Mouse (Mus musculus): ENCODE data around the gene Qsox1. TPM values are rescaled to one million over a fixed set of nuclear protein-coding genes. Genes with fewer than 3 reads are reported as not detected.
A peak's percentile ranks its signal among the peaks of the same experiment; 100 is the strongest.

Gene Qsox1
- polyA plus RNA-seq, 1 experiment from 2014 or later: 94.7 TPM

DNA sequence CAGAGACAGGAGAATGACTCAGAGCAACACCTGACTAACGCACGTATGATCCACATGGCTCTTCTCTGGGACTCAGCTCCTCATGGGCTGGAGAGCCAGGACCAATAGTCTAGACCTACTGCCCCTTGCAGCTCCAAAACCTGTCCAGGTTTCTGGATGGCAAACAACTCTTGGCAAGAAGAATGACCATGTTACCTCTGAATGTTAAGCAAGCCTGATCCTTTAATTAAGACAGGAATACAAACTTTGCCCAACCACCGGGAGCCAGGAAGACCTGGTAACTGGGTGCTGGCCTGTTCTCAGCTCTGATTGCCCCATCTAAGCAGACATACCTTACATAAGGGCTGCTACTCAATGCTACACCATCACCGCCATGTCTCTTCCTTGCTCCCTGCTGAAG lies 4.4 kb downstream of the Qsox1 start:
- H3K27ac ChIP-seq (ENCODE audit: low read length): no peak overlapping the region
- WGBS: 91% methylated on average over 4 of the region's 4 CpGs
- H3K9me3 ChIP-seq (replicated peaks; ENCODE audit: control insufficient read depth, low read length): no peaks in the 10 kb centered on the region
- peaks cover 21% of the 10 kb centered on the region for H3K4me1 ChIP-seq (ENCODE audit: control insufficient read depth, insufficient read depth, low read length)
- peaks cover 4% of the 10 kb centered on the region; the same call in 1 of the 2 replicates for H3K36me3 ChIP-seq (ENCODE audit: control insufficient read depth, insufficient read depth, low read length)
- no peak overlapping the region for H3K9ac ChIP-seq (ENCODE audit: low read length)
- H3K4me2 ChIP-seq (ENCODE audit: low read depth, low read length): no peak overlapping the region
- no peak for ATAC-seq (ENCODE audit: insufficient read depth, low FRiP score)
- H3K27me3 ChIP-seq (ENCODE audit: control insufficient read depth, insufficient read depth, low read length): no peaks in the 10 kb centered on the region
- no peak overlapping the region for H3K4me3 ChIP-seq (replicated peaks; ENCODE audit: low read length)

- peaks cover 10% of the 10 kb centered on the region for H3K4me1 ChIP-seq (ENCODE audit: control insufficient read depth, insufficient read depth, low read length)
- 82% methylated on average over 9 of the region's 9 CpGs for WGBS
- H3K4me2 ChIP-seq (ENCODE audit: low read depth, low read length): no peak overlapping the region
- peaks cover 8% of the 10 kb centered on the region; the same call in 1 of the 2 replicates for H3K36me3 ChIP-seq (ENCODE audit: control insufficient read depth, insufficient read depth, low read length)
- H3K9ac ChIP-seq (ENCODE audit: low read length): no peak overlapping the region
- H3K4me3 ChIP-seq (replicated peaks; ENCODE audit: low read length): no peak overlapping the region
- ATAC-seq (ENCODE audit: insufficient read depth, low FRiP score): no peak
- H3K27ac ChIP-seq (ENCODE audit: low read length): no peak overlapping the region
- H3K9me3 ChIP-seq (replicated peaks; ENCODE audit: control insufficient read depth, low read length): no peaks in the 10 kb centered on the region
- H3K27me3 ChIP-seq (ENCODE audit: control insufficient read depth, insufficient read depth, low read length): no peaks in the 10 kb centered on the region
These were observed 7.1 kb downstream of the Qsox1 start for GRCm38 (mm10) chr1:155805607-155806006.

GRCm38 (mm10) chr1:155801014-155801991 lies 11.4 kb downstream of the Qsox1 start:
- Histone ChIP-seq H3K4me2 (ENCODE audit: low read depth, low read length) (no peak overlapping the region), H3K9ac (ENCODE audit: low read length) (no peak overlapping the region), H3K36me3 (ENCODE audit: control insufficient read depth, insufficient read depth, low read length) (peaks cover 14% of the 10 kb centered on the region; the same call in 1 of the 2 replicates), H3K4me3 (replicated peaks; ENCODE audit: low read length) (no peak overlapping the region), H3K9me3 (replicated peaks; ENCODE audit: control insufficient read depth, low read length) (no peaks in the 10 kb centered on the region), H3K27ac (ENCODE audit: low read length) (peak overlapping the region; percentile 74; the same call in 1 of the 2 replicates), H3K27me3 (ENCODE audit: control insufficient read depth, insufficient read depth, low read length) (no peaks in the 10 kb centered on the region), H3K4me1 (ENCODE audit: control insufficient read depth, insufficient read depth, low read length) (no peaks in the 10 kb centered on the region)
- 59% methylated on average over 11 of the region's 11 CpGs for WGBS
- peak; percentile 88 for ATAC-seq (ENCODE audit: insufficient read depth, low FRiP score)

DNA sequence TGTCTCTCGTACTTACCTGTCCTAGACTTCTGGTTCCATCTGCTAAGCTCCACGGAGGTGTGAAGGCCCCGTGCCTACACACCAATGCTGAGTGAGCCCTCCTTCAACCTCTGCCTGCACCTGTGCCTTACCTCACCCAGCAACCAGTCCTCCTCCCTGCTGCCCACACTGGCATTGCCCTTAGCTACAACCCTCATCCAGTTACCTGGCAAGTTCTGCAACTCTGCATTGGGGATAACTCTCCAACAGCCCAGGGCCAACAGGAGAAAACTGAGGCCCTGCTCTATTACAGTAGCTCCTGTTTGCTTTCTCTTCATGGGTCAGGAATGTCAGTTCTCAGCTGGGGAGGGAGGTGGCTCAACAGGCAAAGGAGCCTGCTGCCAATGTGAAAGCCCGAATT lies 14.7 kb downstream of the Qsox1 start:
- H3K27me3 ChIP-seq (ENCODE audit: control insufficient read depth, insufficient read depth, low read length): no peaks in the 10 kb centered on the region
- no peak overlapping the region for H3K9ac ChIP-seq (ENCODE audit: low read length)
- WGBS: 93% methylated on average over 4 of the region's 4 CpGs
- H3K36me3 ChIP-seq (ENCODE audit: control insufficient read depth, insufficient read depth, low read length): peaks cover 12% of the 10 kb centered on the region; the same call in 1 of the 2 replicates
- no peak overlapping the region for H3K27ac ChIP-seq (ENCODE audit: low read length)
- no peaks in the 10 kb centered on the region for H3K9me3 ChIP-seq (replicated peaks; ENCODE audit: control insufficient read depth, low read length)
- H3K4me3 ChIP-seq (replicated peaks; ENCODE audit: low read length): no peak overlapping the region
- ATAC-seq (ENCODE audit: insufficient read depth, low FRiP score): no peak
- no peak overlapping the region for H3K4me2 ChIP-seq (ENCODE audit: low read depth, low read length)
- H3K4me1 ChIP-seq (ENCODE audit: control insufficient read depth, insufficient read depth, low read length): no peaks in the 10 kb centered on the region

- WGBS: 77% methylated on average over 4 of the region's 4 CpGs
- Histone ChIP-seq H3K4me1 (ENCODE audit: control insufficient read depth, insufficient read depth, low read length) (no peaks in the 10 kb centered on the region), H3K27me3 (ENCODE audit: control insufficient read depth, insufficient read depth, low read length) (no peaks in the 10 kb centered on the region), H3K36me3 (ENCODE audit: control insufficient read depth, insufficient read depth, low read length) (peaks cover 10% of the 10 kb centered on the region; the same call in 1 of the 2 replicates), H3K4me3 (replicated peaks; ENCODE audit: low read length) (no peak overlapping the region), H3K4me2 (ENCODE audit: low read depth, low read length) (no peak overlapping the region), H3K9ac (ENCODE audit: low read length) (no peak overlapping the region), H3K27ac (ENCODE audit: low read length) (no peak overlapping the region), H3K9me3 (replicated peaks; ENCODE audit: control insufficient read depth, low read length) (no peaks in the 10 kb centered on the region)
- no peak for ATAC-seq (ENCODE audit: insufficient read depth, low FRiP score)
These were observed 15.3 kb downstream of the Qsox1 start for GRCm38 (mm10) chr1:155797425-155797824.

- H3K27ac ChIP-seq (ENCODE audit: low read length): no peak overlapping the region
- WGBS: 72% methylated on average over 11 of the region's 11 CpGs
- H3K4me3 ChIP-seq (replicated peaks; ENCODE audit: low read length): no peak overlapping the region
- no peaks in the 10 kb centered on the region for H3K27me3 ChIP-seq (ENCODE audit: control insufficient read depth, insufficient read depth, low read length)
- no peaks in the 10 kb centered on the region for H3K4me1 ChIP-seq (ENCODE audit: control insufficient read depth, insufficient read depth, low read length)
- H3K4me2 ChIP-seq (ENCODE audit: low read depth, low read length): no peak overlapping the region
- H3K9ac ChIP-seq (ENCODE audit: low read length): no peak overlapping the region
- H3K36me3 ChIP-seq (ENCODE audit: control insufficient read depth, insufficient read depth, low read length): peaks cover 10% of the 10 kb centered on the region; the same call in 1 of the 2 replicates
- H3K9me3 ChIP-seq (replicated peaks; ENCODE audit: control insufficient read depth, low read length): no peaks in the 10 kb centered on the region
- ATAC-seq (ENCODE audit: insufficient read depth, low FRiP score): no peak
These were observed 15.8 kb downstream of the Qsox1 start for GRCm38 (mm10) chr1:155796757-155797405.

GRCm38 (mm10) chr1:155795791-155796233 lies 16.9 kb downstream of the Qsox1 start:
- 89% methylated on average over 5 of the region's 5 CpGs for WGBS
- Histone ChIP-seq H3K9ac (ENCODE audit: low read length) (no peak overlapping the region), H3K4me3 (replicated peaks; ENCODE audit: low read length) (no peak overlapping the region), H3K36me3 (ENCODE audit: control insufficient read depth, insufficient read depth, low read length) (peaks cover 14% of the 10 kb centered on the region; the same call in 1 of the 2 replicates), H3K9me3 (replicated peaks; ENCODE audit: control insufficient read depth, low read length) (no peaks in the 10 kb centered on the region), H3K27me3 (ENCODE audit: control insufficient read depth, insufficient read depth, low read length) (no peaks in the 10 kb centered on the region), H3K27ac (ENCODE audit: low read length) (no peak overlapping the region), H3K4me2 (ENCODE audit: low read depth, low read length) (no peak overlapping the region), H3K4me1 (ENCODE audit: control insufficient read depth, insufficient read depth, low read length) (no peaks in the 10 kb centered on the region)
- no peak for ATAC-seq (ENCODE audit: insufficient read depth, low FRiP score)

- Histone ChIP-seq H3K27me3 (ENCODE audit: control insufficient read depth, insufficient read depth, low read length) (no peaks in the 10 kb centered on the region), H3K4me1 (ENCODE audit: control insufficient read depth, insufficient read depth, low read length) (no peaks in the 10 kb centered on the region), H3K9ac (ENCODE audit: low read length) (no peak overlapping the region), H3K4me2 (ENCODE audit: low read depth, low read length) (no peak overlapping the region), H3K36me3 (ENCODE audit: control insufficient read depth, insufficient read depth, low read length) (peaks cover 20% of the 10 kb centered on the region; the same call in 1 of the 2 replicates), H3K27ac (ENCODE audit: low read length) (no peak overlapping the region), H3K4me3 (replicated peaks; ENCODE audit: low read length) (no peak overlapping the region), H3K9me3 (replicated peaks; ENCODE audit: control insufficient read depth, low read length) (no peaks in the 10 kb centered on the region)
- WGBS: 87% methylated on average over 6 of the region's 6 CpGs
- ATAC-seq (ENCODE audit: insufficient read depth, low FRiP score): no peak
These were observed 17.8 kb downstream of the Qsox1 start for GRCm38 (mm10) chr1:155794855-155795254.

DNA sequence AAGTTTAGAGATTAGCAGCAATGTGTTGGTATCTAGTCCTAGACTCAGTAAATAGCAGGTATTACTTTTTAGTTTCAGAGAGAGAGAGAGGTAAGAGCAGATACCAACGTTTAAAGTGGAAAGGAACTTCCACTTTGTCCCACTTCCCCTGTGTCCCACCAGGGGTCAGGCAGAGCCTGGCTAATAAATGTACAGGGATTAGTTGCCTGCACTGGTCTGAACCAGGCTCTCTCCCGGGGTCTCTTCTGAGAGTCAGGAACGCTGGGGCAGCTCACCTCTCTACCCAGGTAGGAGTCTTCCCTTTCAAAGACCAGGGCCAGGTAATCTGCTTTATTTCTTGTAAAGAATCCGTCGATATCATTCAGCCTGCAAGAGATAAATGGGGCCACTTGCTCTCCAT lies 20.8 kb downstream of the Qsox1 start:
- Histone ChIP-seq H3K9ac (ENCODE audit: low read length) (no peak overlapping the region), H3K4me3 (replicated peaks; ENCODE audit: low read length) (no peak overlapping the region), H3K4me1 (ENCODE audit: control insufficient read depth, insufficient read depth, low read length) (no peaks in the 10 kb centered on the region), H3K27me3 (ENCODE audit: control insufficient read depth, insufficient read depth, low read length) (no peaks in the 10 kb centered on the region), H3K27ac (ENCODE audit: low read length) (no peak overlapping the region), H3K36me3 (ENCODE audit: control insufficient read depth, insufficient read depth, low read length) (peaks cover 27% of the 10 kb centered on the region), H3K9me3 (replicated peaks; ENCODE audit: control insufficient read depth, low read length) (no peaks in the 10 kb centered on the region), H3K4me2 (ENCODE audit: low read depth, low read length) (no peak overlapping the region)
- 56% methylated on average over 5 of the region's 5 CpGs for WGBS
- ATAC-seq (ENCODE audit: insufficient read depth, low FRiP score): no peak

All from stomach, embryonic 16.5 days (tissue).